Mouse (Mus musculus) hindbrain, embryonic 12.5 days (tissue): ENCODE results near the gene Uggt1. TPM values are rescaled to one million over a fixed set of nuclear protein-coding genes. Genes with fewer than 3 reads are reported as not detected.

Source experiments
- ATAC-seq: fragments of 200-750 bp; cut with Nextera tagmentation; 2 replicates; pipeline ENCODE4 v1.8.0; 2017; ENCODE audit warnings: moderate TSS enrichment; ENCODE audit not compliant: low FRiP score
- H3K27ac ChIP-seq: fragments of 300-500 bp; sonication (generic); 2 replicates; pipeline ENCODE4 v1.5.1; 2016; ENCODE audit warnings: mild to moderate bottlenecking
- H3K27me3 ChIP-seq: fragments of 300-500 bp; sonication (generic); 2 replicates; pipeline ENCODE4 v1.6.1; 2016; ENCODE audit warnings: mild to moderate bottlenecking
- H3K36me3 ChIP-seq: fragments of 300-500 bp; sonication (generic); 2 replicates; pipeline ENCODE4 v1.6.1; 2016; ENCODE audit warnings: mild to moderate bottlenecking
- H3K4me1 ChIP-seq: fragments of 300-500 bp; sonication (generic); 2 replicates; pipeline ENCODE4 v1.6.1; 2016
- H3K4me2 ChIP-seq: fragments of 300-500 bp; sonication (generic); replicated peaks from 2 replicates; pipeline ENCODE4 v1.6.1; 2016; ENCODE audit warnings: mild to moderate bottlenecking
- H3K4me3 ChIP-seq: fragments of 300-500 bp; sonication (generic); 2 replicates; pipeline ENCODE4 v1.5.1; 2016; ENCODE audit warnings: mild to moderate bottlenecking
- H3K9ac ChIP-seq: fragments of 300-500 bp; sonication (generic); 2 replicates; pipeline ENCODE4 v1.6.1; 2016; ENCODE audit warnings: mild to moderate bottlenecking, moderate library complexity
- H3K9me3 ChIP-seq: fragments of 300-500 bp; sonication (generic); replicated peaks from 2 replicates; pipeline ENCODE4 v1.6.1; 2016; ENCODE audit warnings: mild to moderate bottlenecking
- WGBS: fragments of 180-500 bp; shearing (Covaris S2); methylation state at CpG from one replicate; pipeline ENCODE4 v1.1.7; 2016; 5-methylcytosine and 5-hydroxymethylcytosine counted together
- polyA plus RNA-seq: library from polyadenylated mRNA; unstranded; fragments of >200 nt; fragmentation: Nextera tagmentation; extraction: Ambion mirVana; gene quantifications from 2 replicates; pipeline ENCODE4 v1.2.1, GENCODE M21; 2016

Gene Uggt1
- polyA plus RNA-seq, 1 experiment from 2014 or later = 61.0 TPM

- H3K9ac ChIP-seq = no peak overlapping the region
- ATAC-seq = no peak
- H3K4me1 ChIP-seq = no peaks in the 10 kb centered on the region
- no peak overlapping the region for H3K4me3 ChIP-seq
- no peaks in the 10 kb centered on the region for H3K27me3 ChIP-seq
- 51% methylated on average over 7 of the region's 7 CpGs for WGBS
- no peaks in the 10 kb centered on the region for H3K36me3 ChIP-seq
- no peak overlapping the region for H3K4me2 ChIP-seq
- H3K9me3 ChIP-seq = peaks cover 7% of the 10 kb centered on the region
- no peak overlapping the region for H3K27ac ChIP-seq
Measured at GRCm38 (mm10) chr1:36125076-36125475, 119.4 kb downstream of the Uggt1 start.

GRCm38 (mm10) chr1:36121172-36121571 lies 123.3 kb downstream of the Uggt1 start:
- H3K36me3 ChIP-seq = no peaks in the 10 kb centered on the region
- WGBS = 88% methylated on average over 8 of the region's 8 CpGs

GRCm38 (mm10) chr1:36119426-36119825 lies 125.1 kb downstream of the Uggt1 start:
- no peaks in the 10 kb centered on the region for H3K36me3 ChIP-seq
- H3K9me3 ChIP-seq = peaks cover 5% of the 10 kb centered on the region
- H3K4me1 ChIP-seq = no peaks in the 10 kb centered on the region
- no peak overlapping the region for H3K4me2 ChIP-seq
- WGBS = 87% methylated on average over 4 of the region's 4 CpGs
- no peaks in the 10 kb centered on the region for H3K27me3 ChIP-seq
- H3K27ac ChIP-seq = no peak overlapping the region
- H3K4me3 ChIP-seq = no peak overlapping the region
- H3K9ac ChIP-seq = no peak overlapping the region
- ATAC-seq = no peak

More at GRCm38 (mm10) chr1:36121172-36121571, 123.3 kb downstream of the Uggt1 start:
- no peak for ATAC-seq
- H3K27me3 ChIP-seq = no peaks in the 10 kb centered on the region
- no peak overlapping the region for H3K27ac ChIP-seq
- no peak overlapping the region for H3K9ac ChIP-seq
- H3K4me2 ChIP-seq = no peak overlapping the region
- H3K9me3 ChIP-seq = peaks cover 7% of the 10 kb centered on the region
- H3K4me1 ChIP-seq = no peaks in the 10 kb centered on the region
- H3K4me3 ChIP-seq = no peak overlapping the region

GRCm38 (mm10) chr1:36118958-36119357 lies 125.6 kb downstream of the Uggt1 start:
- Histone ChIP-seq H3K36me3 (no peaks in the 10 kb centered on the region), H3K4me1 (no peaks in the 10 kb centered on the region), H3K27ac (no peak overlapping the region), H3K4me2 (no peak overlapping the region), H3K4me3 (no peak overlapping the region), H3K27me3 (no peaks in the 10 kb centered on the region), H3K9me3 (no peaks in the 10 kb centered on the region), H3K9ac (no peak overlapping the region)
- no peak for ATAC-seq
- WGBS = 91% methylated on average over 3 of the region's 3 CpGs

- Histone ChIP-seq H3K9ac (no peak overlapping the region), H3K4me2 (no peak overlapping the region), H3K9me3 (no peaks in the 10 kb centered on the region), H3K27me3 (no peaks in the 10 kb centered on the region), H3K4me1 (no peaks in the 10 kb centered on the region), H3K27ac (no peak overlapping the region), H3K36me3 (no peaks in the 10 kb centered on the region), H3K4me3 (no peak overlapping the region)
- 79% methylated on average over 9 of the region's 9 CpGs for WGBS
- no peak for ATAC-seq
Measured at GRCm38 (mm10) chr1:36118061-36118685, 126.3 kb downstream of the Uggt1 start.

- no peak for ATAC-seq
- Histone ChIP-seq H3K27ac (no peak overlapping the region), H3K4me2 (no peak overlapping the region), H3K4me3 (no peak overlapping the region), H3K4me1 (no peaks in the 10 kb centered on the region), H3K36me3 (no peaks in the 10 kb centered on the region), H3K27me3 (no peaks in the 10 kb centered on the region), H3K9me3 (no peaks in the 10 kb centered on the region), H3K9ac (no peak overlapping the region)
- WGBS = 93% methylated on average over 5 of the region's 5 CpGs
Measured at GRCm38 (mm10) chr1:36116488-36116887, 128.0 kb downstream of the Uggt1 start.

GRCm38 (mm10) chr1:36114844-36115243 lies 129.7 kb downstream of the Uggt1 start:
- no peak for ATAC-seq
- Histone ChIP-seq H3K36me3 (no peaks in the 10 kb centered on the region), H3K27ac (no peak overlapping the region), H3K4me3 (no peak overlapping the region), H3K27me3 (no peaks in the 10 kb centered on the region), H3K4me2 (no peak overlapping the region), H3K9me3 (no peaks in the 10 kb centered on the region), H3K4me1 (no peaks in the 10 kb centered on the region), H3K9ac (no peak overlapping the region)
- WGBS = 85% methylated on average over 3 of the region's 3 CpGs

GRCm38 (mm10) chr1:36113670-36114069 lies 130.8 kb downstream of the Uggt1 start:
- Histone ChIP-seq H3K9ac (no peak overlapping the region), H3K36me3 (no peaks in the 10 kb centered on the region), H3K4me2 (no peak overlapping the region), H3K4me3 (no peak overlapping the region), H3K27ac (no peak overlapping the region), H3K27me3 (no peaks in the 10 kb centered on the region), H3K9me3 (no peaks in the 10 kb centered on the region), H3K4me1 (no peaks in the 10 kb centered on the region)
- 82% methylated on average over 8 of the region's 8 CpGs for WGBS
- ATAC-seq = no peak

- Histone ChIP-seq H3K4me3 (no peak overlapping the region), H3K9ac (no peak overlapping the region), H3K9me3 (no peaks in the 10 kb centered on the region), H3K27ac (no peak overlapping the region), H3K4me1 (no peaks in the 10 kb centered on the region), H3K36me3 (no peaks in the 10 kb centered on the region), H3K27me3 (no peaks in the 10 kb centered on the region), H3K4me2 (no peak overlapping the region)
- no peak for ATAC-seq
- WGBS = 90% methylated on average over 3 of the region's 3 CpGs
Measured at GRCm38 (mm10) chr1:36112665-36113064, 131.9 kb downstream of the Uggt1 start.

- 88% methylated on average over 4 of the region's 4 CpGs for WGBS
Measured at GRCm38 (mm10) chr1:36109987-36110386, 134.5 kb downstream of the Uggt1 start.

GRCm38 (mm10) chr1:36105917-36106706 lies 138.4 kb downstream of the Uggt1 start:
- peaks cover 53% of the 10 kb centered on the region for H3K36me3 ChIP-seq
- H3K4me1 ChIP-seq = no peaks in the 10 kb centered on the region
- ATAC-seq = no peak

More at GRCm38 (mm10) chr1:36109987-36110386, 134.5 kb downstream of the Uggt1 start:
- no peak overlapping the region for H3K4me2 ChIP-seq
- no peak overlapping the region for H3K9ac ChIP-seq
- H3K27ac ChIP-seq = no peak overlapping the region
- H3K36me3 ChIP-seq = peaks cover 19% of the 10 kb centered on the region
- H3K4me3 ChIP-seq = no peak overlapping the region
- no peaks in the 10 kb centered on the region for H3K27me3 ChIP-seq
- H3K4me1 ChIP-seq = no peaks in the 10 kb centered on the region
- no peaks in the 10 kb centered on the region for H3K9me3 ChIP-seq
- no peak for ATAC-seq

GRCm38 (mm10) chr1:36100371-36100770 lies 144.1 kb downstream of the Uggt1 start:
- Histone ChIP-seq H3K4me2 (no peak overlapping the region), H3K27me3 (no peaks in the 10 kb centered on the region), H3K4me1 (0 out of 2 replicates have a peak, but pooled peaks cover 2% of the 10 kb centered on the region), H3K27ac (no peak overlapping the region), H3K36me3 (peaks cover 46% of the 10 kb centered on the region), H3K9me3 (no peaks in the 10 kb centered on the region), H3K4me3 (no peak overlapping the region), H3K9ac (no peak overlapping the region)
- ATAC-seq = no peak
- 90% methylated on average over 3 of the region's 3 CpGs for WGBS

More at GRCm38 (mm10) chr1:36105917-36106706, 138.4 kb downstream of the Uggt1 start:
- Histone ChIP-seq H3K9me3 (no peaks in the 10 kb centered on the region), H3K9ac (no peak overlapping the region), H3K4me2 (no peak overlapping the region), H3K27me3 (no peaks in the 10 kb centered on the region), H3K4me3 (no peak overlapping the region), H3K27ac (no peak overlapping the region)
- 86% methylated on average over 11 of the region's 11 CpGs for WGBS
